Mouse (Mus musculus) T-helper 1 cell (primary cell): ENCODE results near the gene Grk2.

ENCODE experiments used
- in situ Hi-C: fragments of 300-600 bp; cut with MboI, MseI; formaldehyde crosslinking; loops from one replicate; pipeline ENCODE4 v1.15.1; 2025; ENCODE audit warnings: high pct_unique_total_duplicates

The Grk2 gene

GRCm38 (mm10) chr19:4306190-4306577 is at the start of gene Grk2:
Grk2 (minus strand) TSS chr19:4306222.
- in situ Hi-C loops: no loop called here

- in situ Hi-C loops: no loop called here
Observed at GRCm38 (mm10) chr19:4349455-4349854, 43.4 kb upstream of the Grk2 start.

DNA sequence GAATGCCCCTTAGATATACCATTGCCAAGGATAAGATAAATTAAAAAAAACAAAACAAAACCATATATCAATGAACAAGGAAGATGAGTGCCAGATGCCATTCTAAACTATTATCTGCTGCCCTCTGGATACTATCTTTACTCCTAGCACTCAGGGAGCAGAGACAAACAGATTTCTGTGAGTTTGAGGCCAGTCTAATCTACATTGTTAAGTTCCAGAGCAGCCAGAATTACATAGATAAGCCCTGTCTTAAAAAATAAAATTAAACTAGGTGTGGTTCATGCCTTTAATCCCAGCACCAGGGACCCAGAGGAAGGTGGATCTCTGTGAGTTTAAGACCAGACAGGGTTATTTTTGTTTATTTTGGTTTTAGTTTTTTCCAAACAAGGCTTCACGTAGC is 40.5 kb upstream of the Grk2 start:
- in situ Hi-C loops: no loop called here

DNA sequence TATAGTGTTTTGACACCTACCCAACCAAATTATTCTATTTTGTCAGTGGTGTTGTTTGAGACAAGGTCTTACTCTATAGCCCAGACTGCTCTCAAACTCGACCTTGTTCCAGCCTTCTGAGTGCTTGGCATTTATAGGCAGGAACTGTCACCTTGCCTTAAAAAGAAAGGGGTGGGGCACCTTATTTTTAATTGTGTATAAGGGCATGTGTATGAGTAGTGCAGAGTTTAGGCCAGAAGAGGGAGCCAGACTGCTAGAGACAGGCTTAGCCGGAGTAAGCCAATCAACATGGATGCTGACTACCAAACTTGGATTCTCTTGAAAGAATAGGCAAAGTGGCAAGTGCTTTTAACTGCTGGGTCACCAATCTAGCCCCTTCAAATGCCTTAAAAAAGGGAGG is 32.1 kb upstream of the Grk2 start:
- in situ Hi-C loops: no loop called here

DNA sequence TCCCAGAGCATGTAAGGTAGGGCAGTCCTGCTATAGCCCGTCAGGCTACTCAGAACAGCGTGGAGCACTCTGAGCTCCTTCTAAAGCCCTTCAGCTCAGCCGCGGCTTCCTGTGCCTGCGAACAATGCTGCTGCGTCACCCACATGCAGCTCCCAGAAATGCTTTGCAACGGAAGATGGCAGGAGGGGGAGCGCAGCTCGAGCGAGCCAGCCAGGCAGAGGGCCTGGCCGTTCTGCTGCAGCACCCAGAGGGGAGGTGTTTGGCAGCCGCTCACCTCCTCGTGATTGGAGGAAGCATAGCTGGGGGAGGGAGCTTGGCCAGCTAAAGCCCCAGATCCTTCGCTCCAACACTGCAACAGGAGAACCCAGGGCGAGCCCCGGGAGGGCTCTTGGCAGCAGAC is 27.8 kb upstream of the Grk2 start:
- in situ Hi-C loops: no loop called here

GRCm38 (mm10) chr19:4333100-4333775 is 27.2 kb upstream of the Grk2 start:
- in situ Hi-C loops: no loop called here

DNA sequence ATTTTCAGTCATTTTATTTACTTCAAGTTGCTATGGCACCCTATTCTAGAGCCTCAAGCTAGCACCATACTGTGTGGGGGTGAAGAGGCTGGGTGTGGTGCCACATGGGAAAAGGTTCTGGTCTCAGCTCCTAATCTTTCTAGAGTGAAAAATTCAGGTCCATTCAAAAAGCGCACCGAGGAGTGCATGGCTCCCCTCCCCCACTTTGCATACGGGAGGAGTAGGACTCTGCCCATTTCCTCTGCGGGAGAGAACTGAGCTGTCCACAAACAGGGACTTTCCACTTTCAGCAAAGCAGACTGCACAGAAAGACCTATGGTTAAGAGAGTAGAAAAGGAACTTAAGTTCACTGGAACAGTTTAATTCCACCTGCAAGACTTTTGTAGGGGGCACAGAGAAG is 26.6 kb upstream of the Grk2 start:
- in situ Hi-C loops: no loop called here

DNA sequence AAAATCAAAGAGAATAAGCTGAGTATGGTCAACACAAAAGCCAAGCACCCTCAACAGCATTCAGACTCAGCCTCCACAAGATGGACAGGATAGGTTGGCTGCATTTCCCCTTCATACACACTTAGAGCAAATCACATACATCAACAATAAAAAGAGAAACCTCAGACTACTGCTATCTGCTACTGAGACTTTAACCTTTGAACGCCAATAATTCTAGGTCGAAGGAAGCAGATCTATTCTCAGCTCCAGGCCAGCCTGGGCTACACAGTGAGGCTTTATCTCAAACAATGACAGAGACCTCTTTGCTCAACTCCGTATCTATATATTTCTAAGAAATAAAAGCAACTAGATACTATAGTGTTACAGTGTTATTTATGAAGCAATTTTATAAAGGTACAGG is 25.3 kb upstream of the Grk2 start:
- in situ Hi-C loops: no loop called here

DNA sequence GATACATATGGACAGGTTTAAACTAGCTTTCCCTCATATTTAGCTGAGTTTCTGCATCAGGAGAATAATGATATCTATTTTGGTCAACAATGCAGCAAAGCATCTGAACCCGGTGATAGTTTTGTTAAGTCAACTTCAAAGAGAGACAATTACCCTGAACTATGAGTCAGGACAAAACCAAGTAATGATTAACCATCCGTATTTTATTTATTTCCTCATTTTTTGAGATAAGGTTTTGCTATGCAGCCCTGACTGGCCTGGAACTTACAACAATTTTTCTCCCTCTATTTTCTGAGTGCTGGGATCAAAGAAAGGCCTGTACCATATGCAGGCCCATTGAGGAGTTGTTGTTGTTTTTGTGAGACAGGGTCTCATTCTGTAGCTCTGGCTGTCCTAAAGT is 24.6 kb upstream of the Grk2 start:
- in situ Hi-C loops: no loop called here

- in situ Hi-C loops: no loop called here
Observed at GRCm38 (mm10) chr19:4328737-4329304, 22.8 kb upstream of the Grk2 start.

GRCm38 (mm10) chr19:4326881-4327280 is 20.9 kb upstream of the Grk2 start:
- in situ Hi-C loops: no loop called here

- in situ Hi-C loops: no loop called here
Observed at GRCm38 (mm10) chr19:4326106-4326505, 20.1 kb upstream of the Grk2 start.

GRCm38 (mm10) chr19:4322134-4322533 is 16.1 kb upstream of the Grk2 start:
- in situ Hi-C loops: no loop called here

- in situ Hi-C loops: no loop called here
Observed at GRCm38 (mm10) chr19:4321622-4322021, 15.6 kb upstream of the Grk2 start.

- in situ Hi-C loops: no loop called here
Observed at GRCm38 (mm10) chr19:4319272-4319671, 13.2 kb upstream of the Grk2 start.

GRCm38 (mm10) chr19:4317181-4317580 is 11.2 kb upstream of the Grk2 start:
- in situ Hi-C loops: no loop called here

DNA sequence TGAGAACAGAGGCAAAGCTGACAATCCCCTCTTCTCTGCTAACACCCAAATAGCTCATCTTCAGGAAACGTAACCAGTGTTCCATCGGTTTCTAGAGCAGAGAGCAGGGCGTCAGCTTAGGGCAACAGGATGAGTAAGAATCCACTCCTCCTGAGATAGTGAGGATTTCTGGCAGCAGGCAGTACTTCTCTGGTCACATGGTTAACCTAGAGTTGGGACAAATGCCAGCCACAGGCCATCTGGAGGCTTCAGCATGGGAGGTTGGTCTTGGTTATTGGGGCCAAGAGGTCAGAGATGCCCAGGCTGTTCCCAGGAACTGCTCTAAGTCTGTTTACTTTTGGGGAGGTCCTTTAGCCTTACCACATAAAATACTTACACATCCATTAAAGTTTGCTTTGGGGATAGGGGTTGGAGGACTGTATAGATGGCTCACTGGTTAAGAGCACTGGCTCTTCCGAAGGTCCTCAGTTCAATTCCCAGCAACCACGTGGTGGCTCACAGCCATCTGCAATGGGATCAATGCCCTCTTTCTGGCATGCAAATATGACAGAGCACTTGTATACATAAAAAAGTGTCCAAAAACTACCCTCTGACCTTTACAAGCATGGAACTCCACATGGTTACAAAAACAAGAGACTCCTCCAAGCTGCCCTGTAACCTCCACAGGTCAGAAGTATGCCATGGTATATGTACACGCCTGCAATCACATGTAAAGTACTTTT is 9.4 kb upstream of the Grk2 start:
- in situ Hi-C loops: no loop called here

DNA sequence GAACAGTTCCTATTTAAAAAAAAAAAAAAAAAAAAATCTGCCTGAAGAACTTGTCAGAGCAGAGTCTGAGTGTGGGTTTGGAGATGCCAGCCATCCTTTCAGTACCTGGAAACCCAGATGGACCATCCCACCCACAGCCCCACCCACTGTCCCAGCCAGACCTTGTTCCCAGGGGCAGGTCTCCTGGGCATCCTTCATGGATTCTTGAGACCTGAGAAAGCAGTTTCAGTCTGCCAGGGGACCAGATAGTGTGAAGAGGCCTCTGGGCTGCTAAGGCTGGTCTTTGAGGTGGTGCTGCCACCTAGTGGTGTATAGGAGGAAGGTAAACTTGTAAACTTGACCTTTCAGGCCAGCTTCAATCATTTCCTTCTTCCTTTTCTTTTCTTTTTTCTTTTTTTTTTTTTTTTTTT is 3.8 kb upstream of the Grk2 start:
- in situ Hi-C loops: loop anchor here (5.0 kb wide), 1 partner anchor 52 kb away; no protein-coding TSS in a partner anchor

GRCm38 (mm10) chr19:4309302-4309701 is 3.3 kb upstream of the Grk2 start:
- in situ Hi-C loops: no loop called here

DNA sequence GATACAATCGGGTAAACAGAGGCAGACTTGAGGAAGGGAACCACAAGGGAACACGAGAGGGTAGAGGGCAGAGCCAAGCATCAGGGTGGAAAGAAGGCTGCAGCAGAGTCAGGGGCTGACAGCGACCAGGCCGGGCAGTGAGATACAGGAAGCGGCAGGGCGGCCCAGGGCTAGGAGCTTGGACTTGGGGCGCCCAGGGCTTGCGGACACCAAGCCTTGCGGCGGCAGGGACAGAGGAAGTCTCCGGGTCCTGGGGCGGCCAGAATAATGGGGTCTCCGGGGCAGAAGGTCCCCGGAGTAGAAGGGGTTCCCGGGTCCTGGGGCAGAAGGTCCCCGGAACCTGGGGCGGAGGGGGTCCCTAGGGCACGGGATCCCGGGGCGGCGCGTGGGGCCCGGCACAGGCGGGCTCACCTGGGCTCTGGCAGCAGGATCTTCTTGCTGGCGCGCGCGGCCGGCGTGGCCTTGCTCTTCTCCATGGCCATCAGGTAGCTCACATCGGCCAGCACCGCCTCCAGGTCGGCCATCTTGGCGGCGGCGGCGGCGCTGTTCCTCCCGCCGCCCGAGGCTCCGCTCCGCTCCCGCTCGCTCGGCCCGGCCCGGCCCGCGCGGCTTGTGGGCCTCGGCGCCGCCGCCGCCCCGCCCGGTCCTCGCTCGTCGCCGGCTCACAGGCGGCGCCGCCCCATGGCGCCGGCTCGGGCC is 382 bp downstream of the Grk2 start:
- in situ Hi-C loops: no loop called here

DNA sequence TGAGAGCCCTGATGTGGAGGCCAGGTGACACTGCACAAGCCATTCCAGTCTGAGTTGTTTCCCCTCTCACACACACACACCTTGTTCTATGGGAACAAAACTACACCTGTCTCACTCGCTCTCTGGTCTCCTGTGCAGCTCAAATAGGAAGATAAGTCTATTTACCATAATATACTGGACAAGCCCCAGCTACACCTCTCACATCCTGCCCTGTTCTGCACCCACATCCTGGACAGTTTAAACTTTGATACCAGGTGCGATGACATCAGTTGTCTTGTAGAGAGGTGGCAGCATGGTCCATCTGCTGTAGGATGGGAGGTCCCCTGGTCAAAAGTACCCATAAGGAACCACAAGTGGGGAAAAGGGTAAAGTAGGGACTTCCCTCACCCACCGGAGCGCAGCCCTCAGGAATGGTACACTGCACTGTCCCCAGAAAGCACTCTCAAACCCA is 1.1 kb downstream of the Grk2 start:
- in situ Hi-C loops: no loop called here

DNA sequence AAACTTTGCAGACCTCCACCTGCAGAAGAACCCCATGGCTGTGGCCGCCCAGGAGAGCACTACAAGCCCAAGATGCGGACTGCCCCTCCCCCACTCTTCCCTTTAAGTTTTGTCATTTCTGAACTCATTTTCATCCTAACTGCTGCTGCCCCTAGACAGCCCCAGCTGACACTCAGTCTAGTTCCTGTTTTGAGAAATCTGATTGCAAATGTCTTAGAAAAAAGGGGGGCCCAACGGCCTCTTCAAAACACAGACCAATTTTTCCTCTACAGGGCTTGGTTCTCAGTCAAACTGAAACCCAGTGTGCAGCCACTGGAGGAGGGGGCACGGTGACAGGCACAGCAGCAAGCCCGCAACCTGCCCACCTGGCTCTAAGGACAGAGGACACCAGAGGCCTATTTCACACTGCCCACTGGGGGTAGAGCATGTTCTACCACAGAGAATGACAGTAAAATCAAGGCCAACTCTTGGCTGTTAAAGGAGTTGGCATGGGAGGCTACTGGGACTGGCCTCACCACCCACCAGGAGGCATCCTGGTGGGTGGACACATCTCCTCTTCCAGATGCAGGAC is 1.7 kb downstream of the Grk2 start:
- in situ Hi-C loops: no loop called here
